8 mouse cellular contexts compared by ENCODE assay signal in genomic region chr12:53146460-53147050, GRCm38 (mm10).
DNase-seq lines count a peak whose midpoint lies in the region; ATAC-seq and TF ChIP-seq lines count a peak whose summit lies in the region.
"Had no signal": no experiment of that assay in that cellular context is flagged by ENCODE, and none has a peak within 500 bp of the region (broad histone marks: within the 10 kb centered on the region; RNA-seq: fewer than 3 reads in every experiment).

No protein-coding gene starts in this region.

- peak; percentile 75 for DNase-seq in hindbrain, postnatal 0 days (ENCODE audit: low spot score)
- DNase-seq in hindbrain, embryonic 10.5 days (ENCODE audit: low spot score) = no peak
- peak; percentile 42 for DNase-seq in adipocyte (ENCODE audit: low spot score)
- DNase-seq in cerebellum, postnatal 10 days = peak; percentile 65 to 73
- peak; percentile 37 to 42 for DNase-seq in left cerebral cortex, adult 2 months (ENCODE audit: extremely low spot score in 1 of 2, low spot score in 2 of 2)
- no peak for DNase-seq in ovary, adult 18-20 months (ENCODE audit: low spot score)
- DNase-seq in spleen, adult 18-20 months = no peak

- H3K36me3 ChIP-seq in hindbrain, postnatal 0 days (ENCODE audit: insufficient read depth, low read length) = peaks cover 12% of the 10 kb centered on the region; the same call in 1 of the 2 replicates
- peaks cover 22% of the 10 kb centered on the region for H3K36me3 ChIP-seq in hindbrain, embryonic 10.5 days

- no peak for TF ChIP-seq CTCF in hindbrain, postnatal 0 days (IDR thresholded peaks at IDR 0.05; ENCODE audit: low read depth)
- no peak for TF ChIP-seq CTCF in left cerebral cortex, adult 2 months (IDR thresholded peaks at IDR 0.05)

- no peaks in the 10 kb centered on the region for H3K9me3 ChIP-seq in hindbrain, postnatal 0 days (ENCODE audit: low read length)
- peaks cover 8% of the 10 kb centered on the region; the same call in 1 of the 2 replicates for H3K9me3 ChIP-seq in hindbrain, embryonic 10.5 days

- ATAC-seq in hindbrain, postnatal 0 days = peak; percentile 61; the same call in 1 of the 2 replicates

- intact Hi-C loops in left cerebral cortex, adult 2 months (cut with DNase I) = no loop called here

- H3K4me2 ChIP-seq in hindbrain, postnatal 0 days (ENCODE audit: low read depth, low read length) = peak overlapping the region; percentile 42

- WGBS in hindbrain, postnatal 0 days = 33% methylated on average over 11 of the region's 11 CpGs
- WGBS in hindbrain, embryonic 10.5 days = 76% methylated on average over 11 of the region's 11 CpGs

- no peak overlapping the region for H3K27ac ChIP-seq in hindbrain, postnatal 0 days
- H3K27ac ChIP-seq in hindbrain, embryonic 10.5 days = no peak overlapping the region
- H3K27ac ChIP-seq in left cerebral cortex, adult 2 months = no peak overlapping the region
- H3K27ac ChIP-seq: kidney, postnatal 0 days had no signal

- peaks cover 3% of the 10 kb centered on the region; the same call in 1 of the 2 replicates for H3K4me1 ChIP-seq in hindbrain, postnatal 0 days (ENCODE audit: insufficient read depth, low read length)
- H3K4me1 ChIP-seq in hindbrain, embryonic 10.5 days (replicated peaks) = 0 out of 2 replicates have a peak, but pooled peaks cover 2% of the 10 kb centered on the region

- H3K27me3 ChIP-seq in hindbrain, postnatal 0 days (ENCODE audit: insufficient read depth, low read length) = no peaks in the 10 kb centered on the region
- no peaks in the 10 kb centered on the region for H3K27me3 ChIP-seq in hindbrain, embryonic 10.5 days (ENCODE audit: insufficient read depth, poor library complexity, severe bottlenecking)

- no peak overlapping the region for H3K9ac ChIP-seq in hindbrain, postnatal 0 days (replicated peaks; ENCODE audit: low read length)

- H3K4me3 ChIP-seq in hindbrain, postnatal 0 days (ENCODE audit: low read length) = no peak overlapping the region
- H3K4me3 ChIP-seq in hindbrain, embryonic 10.5 days = no peak overlapping the region
- no peak overlapping the region for H3K4me3 ChIP-seq in left cerebral cortex, adult 2 months

Comparison
In these comparisons a context has a peak if more than half of its experiments do, and no peak if none do; other contexts are left out.
1. DNase-seq: peak in hindbrain, postnatal 0 days (single experiment), adipocyte (single experiment), cerebellum, postnatal 10 days (2 of 2) and left cerebral cortex, adult 2 months (2 of 2); none in hindbrain, embryonic 10.5 days (single experiment), ovary, adult 18-20 months (single experiment) and spleen, adult 18-20 months (0 of 2).